Mouse (Mus musculus): ENCODE measurements around the gene Gm21969.

DNA sequence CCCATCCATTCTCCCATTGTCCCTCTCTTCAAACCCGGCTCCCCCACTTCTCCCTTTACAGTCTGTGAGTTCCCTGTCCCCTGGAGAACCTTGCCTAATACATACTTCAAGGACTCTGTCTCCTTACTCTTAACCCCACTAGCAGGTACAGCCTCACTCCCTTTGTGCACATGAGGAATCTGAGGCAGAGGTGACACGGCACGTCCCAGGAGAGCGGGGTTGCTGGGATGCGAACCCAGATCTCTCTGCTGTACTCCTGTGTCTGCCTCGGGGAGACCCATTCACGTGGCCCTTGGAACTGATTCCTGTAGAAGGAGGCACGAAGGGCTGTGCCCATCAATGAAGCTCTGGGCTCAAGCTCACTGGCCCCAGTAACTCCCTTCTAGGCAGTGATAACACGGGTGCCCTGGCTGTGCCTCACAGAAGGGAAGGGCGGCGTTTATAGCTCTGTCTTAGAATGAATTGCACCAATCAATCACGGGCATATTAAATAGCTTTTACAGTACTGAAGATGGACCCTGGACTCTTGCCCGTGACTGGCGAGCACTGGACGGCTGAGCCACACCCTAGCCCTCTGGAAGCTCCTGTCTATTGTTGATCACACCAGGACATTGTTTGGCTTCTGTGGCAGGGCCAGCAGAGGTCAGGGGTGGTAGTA, 47.2 kb downstream of the Gm21969 start:
- TF ChIP-seq POLR2A (IDR thresholded peaks at IDR 0.05; ENCODE audit: low read depth, low read length) (no peak), CTCF (IDR thresholded peaks at IDR 0.05; ENCODE audit: extremely low read depth, insufficient read length, insufficient replicate concordance, low read depth, low read length) (no peak)

Measured in small intestine, adult 2 months (tissue).